Mouse (Mus musculus) neural tube, embryonic 13.5 days (tissue): ENCODE data around the gene Lats1. TPM values are rescaled to one million over a fixed set of nuclear protein-coding genes. Genes with fewer than 3 reads are reported as not detected.
A peak's percentile ranks its signal among the peaks of the same experiment; 100 is the strongest.
"Not testable (repeated sequence)": the region's sequence is repeated elsewhere in the genome, so short reads cannot be mapped to it uniquely, and the experiment has no call there.

Experiments
- ATAC-seq: fragments of 200-750 bp; cut with Nextera tagmentation; 2 replicates; pipeline ENCODE4 v1.8.0; 2017; ENCODE audit warnings: low read depth, mild to moderate bottlenecking, moderate TSS enrichment, moderate library complexity
- H3K27ac ChIP-seq: fragments of 300-500 bp; sonication (generic); replicated peaks from 2 replicates; pipeline ENCODE4 v1.5.1; 2015; ENCODE audit warnings: moderate library complexity, mild to moderate bottlenecking, inconsistent platforms
- H3K27me3 ChIP-seq: fragments of 300-500 bp; sonication (generic); 2 replicates; pipeline ENCODE4 v1.6.1; 2015; ENCODE audit warnings: mild to moderate bottlenecking, inconsistent platforms
- H3K36me3 ChIP-seq: fragments of 300-500 bp; sonication (generic); 2 replicates; pipeline ENCODE4 v1.6.1; 2015; ENCODE audit warnings: mild to moderate bottlenecking, inconsistent platforms
- H3K4me1 ChIP-seq: fragments of 300-500 bp; sonication (generic); replicated peaks from 2 replicates; pipeline ENCODE4 v1.6.1; 2015; ENCODE audit warnings: inconsistent platforms
- H3K4me2 ChIP-seq: fragments of 300-500 bp; sonication (generic); 2 replicates; pipeline ENCODE4 v1.6.1; 2015; ENCODE audit warnings: inconsistent platforms, mild to moderate bottlenecking, moderate library complexity
- H3K4me3 ChIP-seq: fragments of 300-500 bp; sonication (generic); 2 replicates; pipeline ENCODE4 v1.5.1; 2015; ENCODE audit warnings: mild to moderate bottlenecking, inconsistent platforms
- H3K9ac ChIP-seq: fragments of 300-500 bp; sonication (generic); 2 replicates; pipeline ENCODE4 v1.6.1; 2015; ENCODE audit warnings: moderate library complexity, mild to moderate bottlenecking, inconsistent platforms
- H3K9me3 ChIP-seq: fragments of 300-500 bp; sonication (generic); 2 replicates; pipeline ENCODE4 v1.6.1; 2016; ENCODE audit warnings: inconsistent platforms
- WGBS: fragments of 180-500 bp; shearing (Covaris S2); methylation state at CpG from one replicate; pipeline ENCODE4 v1.1.7; 2015; 5-methylcytosine and 5-hydroxymethylcytosine counted together
- polyA plus RNA-seq: library from polyadenylated mRNA; unstranded; fragments of >200 nt; fragmentation: Nextera tagmentation; extraction: Ambion mirVana; gene quantifications from 2 replicates; pipeline ENCODE4 v1.2.1, GENCODE M21; 2015

The Lats1 gene
- polyA plus RNA-seq, 1 experiment from 2014 or later = 9.8 TPM

DNA sequence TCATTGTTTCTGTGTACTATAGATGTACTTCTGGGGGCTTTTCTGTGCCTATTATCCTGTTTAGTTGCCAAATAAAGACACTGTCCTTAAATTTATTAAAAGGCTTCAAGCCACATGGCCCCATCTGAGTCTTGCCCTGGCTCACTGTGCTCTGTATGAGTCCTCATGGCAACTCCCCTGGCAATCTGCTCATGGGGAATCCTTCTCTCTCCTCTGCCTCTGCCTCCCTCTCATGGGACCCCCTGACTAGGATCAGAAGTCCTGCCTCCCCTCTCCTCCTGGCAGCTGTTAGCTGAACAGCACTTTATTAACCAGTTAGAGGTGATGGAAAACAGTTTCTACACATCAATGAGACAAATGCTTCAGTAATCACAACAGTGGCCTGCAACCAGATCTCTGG lies 50.6 kb downstream of the Lats1 start:
- H3K9ac ChIP-seq = 0 out of 2 replicates have a peak overlapping the region, but pooled peaks have one; percentile 8
- peak overlapping the region; percentile 42; the same call in 1 of the 2 replicates for H3K27ac ChIP-seq
- H3K36me3 ChIP-seq = no peaks in the 10 kb centered on the region
- no peaks in the 10 kb centered on the region for H3K27me3 ChIP-seq
- H3K4me1 ChIP-seq = peaks cover 37% of the 10 kb centered on the region
- no peak overlapping the region for H3K4me3 ChIP-seq
- H3K9me3 ChIP-seq = no peaks in the 10 kb centered on the region
- ATAC-seq = 0 out of 2 replicates have a peak, but pooled peaks have one; percentile 58
- H3K4me2 ChIP-seq = no peak overlapping the region

DNA sequence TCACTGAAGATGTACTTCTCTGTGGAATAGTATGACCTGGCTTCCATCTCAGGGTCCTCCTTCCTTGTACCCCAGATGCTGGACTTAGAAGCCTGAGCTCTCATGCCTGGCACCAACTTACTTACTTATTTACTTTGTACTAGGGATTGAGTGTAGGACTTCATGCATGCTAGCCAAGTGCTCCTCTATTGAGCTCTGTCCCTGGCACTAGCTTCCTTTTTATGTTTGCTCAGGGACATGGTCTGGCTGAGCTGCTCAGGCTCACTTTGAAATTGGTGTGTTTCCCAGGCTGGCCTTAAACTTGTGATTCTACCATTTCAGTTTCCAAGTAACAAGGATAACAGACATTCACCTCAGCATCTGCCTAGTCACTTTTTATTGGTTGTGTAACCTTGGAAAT lies 56.1 kb downstream of the Lats1 start:
- Histone ChIP-seq H3K36me3 (peaks cover 17% of the 10 kb centered on the region), H3K27me3 (no peaks in the 10 kb centered on the region), H3K4me2 (no peak overlapping the region), H3K9ac (no peak overlapping the region), H3K4me1 (peaks cover 3% of the 10 kb centered on the region; the same call in 1 of the 2 replicates), H3K9me3 (no peaks in the 10 kb centered on the region), H3K27ac (no peak overlapping the region), H3K4me3 (no peak overlapping the region)
- ATAC-seq = no peak

- H3K27ac ChIP-seq = no peak overlapping the region
- no peaks in the 10 kb centered on the region for H3K27me3 ChIP-seq
- no peaks in the 10 kb centered on the region for H3K9me3 ChIP-seq
- ATAC-seq = no peak
- H3K9ac ChIP-seq = no peak overlapping the region
- H3K4me2 ChIP-seq = no peak overlapping the region
- no peaks in the 10 kb centered on the region for H3K4me1 ChIP-seq
- 88% methylated on average over 3 of the region's 3 CpGs for WGBS
- peaks cover 22% of the 10 kb centered on the region for H3K36me3 ChIP-seq
- no peak overlapping the region for H3K4me3 ChIP-seq
Observed at GRCm38 (mm10) chr10:7737914-7738313, 56.9 kb downstream of the Lats1 start.

DNA sequence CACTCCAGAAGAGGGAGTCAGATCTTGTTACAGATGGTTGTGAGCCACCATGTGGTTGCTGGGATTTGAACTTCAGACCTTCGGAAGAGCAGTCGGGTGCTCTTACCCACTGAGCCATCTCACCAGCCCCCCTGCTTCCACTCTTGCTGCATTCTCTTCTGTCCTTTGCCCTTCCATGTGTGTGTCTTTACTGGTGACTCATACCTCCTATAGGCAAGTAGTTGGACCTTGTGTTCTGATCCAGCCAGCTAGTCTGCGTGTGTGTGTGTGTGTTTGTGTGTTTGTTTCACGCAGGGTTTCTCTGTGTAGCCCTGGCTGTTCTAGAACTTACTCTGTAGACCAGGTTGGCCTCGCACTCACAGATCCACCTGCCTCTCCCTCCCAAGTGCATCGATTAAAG lies 64.5 kb downstream of the Lats1 start:
- H3K36me3 ChIP-seq = peaks cover 74% of the 10 kb centered on the region
- H3K27ac ChIP-seq, H3K9ac ChIP-seq, H3K27me3 ChIP-seq, H3K4me1 ChIP-seq, ATAC-seq, H3K4me3 ChIP-seq, H3K9me3 ChIP-seq, H3K4me2 ChIP-seq: not testable (repeated sequence)
- WGBS = 97% methylated on average over 6 of the region's 6 CpGs

DNA sequence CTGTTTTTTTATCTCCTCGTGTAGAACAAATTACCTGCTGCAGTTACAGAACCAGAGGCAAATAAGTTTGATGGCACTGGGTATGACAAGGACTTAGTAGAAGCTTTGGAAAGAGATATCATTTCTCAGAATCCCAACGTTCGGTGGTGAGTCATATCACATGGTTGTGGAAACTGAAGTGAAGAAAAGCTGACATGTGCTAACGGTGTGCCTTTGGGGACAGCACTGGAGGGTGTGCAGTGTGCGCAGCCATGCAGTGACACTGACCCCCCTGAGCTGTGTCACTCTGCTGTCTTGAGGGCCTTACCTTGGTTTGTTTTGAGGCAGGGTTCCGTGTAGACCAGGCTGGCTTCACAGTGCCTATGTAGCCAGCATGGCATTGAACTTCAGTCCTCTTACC lies 67.7 kb downstream of the Lats1 start:
- H3K27me3 ChIP-seq = no peaks in the 10 kb centered on the region
- no peaks in the 10 kb centered on the region for H3K4me1 ChIP-seq
- no peak overlapping the region for H3K4me2 ChIP-seq
- H3K4me3 ChIP-seq = no peak overlapping the region
- 94% methylated on average over 6 of the region's 6 CpGs for WGBS
- no peak overlapping the region for H3K9ac ChIP-seq
- no peak for ATAC-seq
- peaks cover 72% of the 10 kb centered on the region for H3K36me3 ChIP-seq
- no peaks in the 10 kb centered on the region for H3K9me3 ChIP-seq
- H3K27ac ChIP-seq = no peak overlapping the region

GRCm38 (mm10) chr10:7757544-7757943 lies 76.5 kb downstream of the Lats1 start:
- no peak for ATAC-seq
- H3K36me3 ChIP-seq = peaks cover 80% of the 10 kb centered on the region
- no peaks in the 10 kb centered on the region for H3K27me3 ChIP-seq
- no peak overlapping the region for H3K27ac ChIP-seq
- no peak overlapping the region for H3K4me2 ChIP-seq
- WGBS = 95% methylated on average over 2 of the region's 2 CpGs
- H3K4me3 ChIP-seq = no peak overlapping the region
- H3K9ac ChIP-seq = no peak overlapping the region
- H3K9me3 ChIP-seq = no peaks in the 10 kb centered on the region
- no peaks in the 10 kb centered on the region for H3K4me1 ChIP-seq

Other genes starting within 250 kb of the Lats1 start
- gene Ulbp1, start 207.6 kb upstream of the Lats1 start, polyA plus RNA-seq = 0.71 and 1.2 TPM in 2 replicates
- gene Lrp11, start 91.4 kb upstream of the Lats1 start, polyA plus RNA-seq = 31.1 and 31.7 TPM in 2 replicates
- gene Nup43, start 13.7 kb upstream of the Lats1 start, polyA plus RNA-seq = 35.1 and 35.7 TPM in 2 replicates
- 184 and 187 TPM in 2 replicates for gene Pcmt1, start 78 bp upstream of the Lats1 start, polyA plus RNA-seq
- 36.8 and 43.7 TPM in 2 replicates for gene Katna1, start 44.8 kb downstream of the Lats1 start, polyA plus RNA-seq
- 54.0 and 54.8 TPM in 2 replicates for gene Ginm1, start 111.6 kb downstream of the Lats1 start, polyA plus RNA-seq
- 42.5 and 52.4 TPM in 2 replicates for gene Ppil4, start 111.7 kb downstream of the Lats1 start, polyA plus RNA-seq
- gene Zc3h12d, start 151.3 kb downstream of the Lats1 start, polyA plus RNA-seq = 0.10 and 0.11 TPM in 2 replicates